Mouse (Mus musculus) embryonic facial prominence, embryonic 14.5 days (tissue): ENCODE measurements around the gene Ppfibp1. TPM values are rescaled to one million over a fixed set of nuclear protein-coding genes. Genes with fewer than 3 reads are reported as not detected.

Source experiments
- ATAC-seq: fragments of 200-750 bp; cut with Nextera tagmentation; 2 replicates; pipeline ENCODE4 v1.8.0; 2017; ENCODE audit warnings: low read depth, moderate number of reproducible peaks, moderate TSS enrichment
- DNase-seq: peaks from one replicate; pipeline ENCODE4 v3.0.0-alpha.2; 2015; ENCODE audit warnings: low spot score
- H3K27ac ChIP-seq: fragments of 300-500 bp; sonication (generic); replicated peaks from 2 replicates; pipeline ENCODE4 v1.5.1; 2014; ENCODE audit warnings: low read depth, mild to moderate bottlenecking, low read length, moderate library complexity
- H3K27me3 ChIP-seq: fragments of 300-500 bp; sonication (generic); replicated peaks from 2 replicates; pipeline ENCODE4 v1.6.1; 2014; ENCODE audit warnings: low read length; ENCODE audit not compliant: control insufficient read depth, insufficient read depth
- H3K36me3 ChIP-seq: fragments of 300-500 bp; sonication (generic); 2 replicates; pipeline ENCODE4 v1.6.1; 2014; ENCODE audit warnings: low read length, mixed read lengths; ENCODE audit not compliant: control insufficient read depth, insufficient read depth
- H3K4me1 ChIP-seq: fragments of 300-500 bp; sonication (generic); 2 replicates; pipeline ENCODE4 v1.6.1; 2014; ENCODE audit warnings: antibody characterized with exemption, low read length; ENCODE audit not compliant: control insufficient read depth, insufficient read depth
- H3K4me2 ChIP-seq: fragments of 300-500 bp; sonication (generic); 2 replicates; pipeline ENCODE4 v1.6.1; 2014; ENCODE audit warnings: low read depth, mild to moderate bottlenecking, low read length, moderate library complexity, mixed read lengths
- H3K4me3 ChIP-seq: fragments of 300-500 bp; sonication (generic); 2 replicates; pipeline ENCODE4 v1.5.1; 2014; ENCODE audit warnings: low read depth, mild to moderate bottlenecking, low read length
- H3K9ac ChIP-seq: fragments of 300-500 bp; sonication (generic); 2 replicates; pipeline ENCODE4 v1.6.1; 2014; ENCODE audit warnings: low read depth, mild to moderate bottlenecking, low read length, moderate library complexity, mixed read lengths
- H3K9me3 ChIP-seq: fragments of 300-500 bp; sonication (generic); 2 replicates; pipeline ENCODE4 v1.6.1; 2016; ENCODE audit warnings: low read length; ENCODE audit not compliant: control insufficient read depth
- WGBS: fragments of 180-500 bp; shearing (Covaris S2); extraction: QIAGEN DNeasy Blood & Tissue Kit; methylation state at CpG from one replicate; pipeline ENCODE4 v1.1.7; 2014; 5-methylcytosine and 5-hydroxymethylcytosine counted together
- polyA plus RNA-seq: library from polyadenylated mRNA; unstranded; fragments of >200 nt; fragmentation: Nextera tagmentation; extraction: Ambion mirVana; gene quantifications from 2 replicates; pipeline ENCODE4 v1.2.1, GENCODE M21; 2014

Gene Ppfibp1
- polyA plus RNA-seq, 1 experiment from 2014 or later = 55.5 TPM

DNA sequence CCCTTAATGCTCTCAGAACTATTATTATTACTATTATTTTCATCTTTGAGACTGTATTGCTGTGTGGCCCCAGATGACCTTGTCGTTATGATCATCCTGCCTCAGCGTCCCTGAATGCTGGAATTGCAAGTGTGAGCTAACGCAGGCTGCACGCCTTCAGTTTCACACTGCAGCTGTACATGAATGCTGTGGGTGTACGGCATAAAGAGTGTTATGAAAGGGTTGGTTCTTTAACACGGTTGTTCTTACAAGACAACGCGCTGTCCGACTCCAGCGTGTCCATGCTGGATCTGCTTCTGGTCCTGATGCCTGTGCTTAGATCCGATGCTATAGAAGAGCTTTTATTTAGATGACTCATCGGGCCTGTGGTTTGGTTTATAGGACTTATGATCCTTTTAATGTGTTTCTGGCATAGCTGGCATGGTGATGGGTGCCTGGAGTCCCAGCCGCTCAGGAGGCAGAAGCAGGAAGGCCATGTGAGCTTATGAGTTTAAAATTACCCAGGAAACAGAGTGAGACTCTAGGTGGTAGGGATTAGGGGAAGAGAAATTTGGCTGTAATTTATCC is 161.0 kb downstream of the Ppfibp1 start:
- H3K9ac ChIP-seq = no peak overlapping the region
- H3K4me1 ChIP-seq = peaks cover 1% of the 10 kb centered on the region; the same call in 1 of the 2 replicates

DNA sequence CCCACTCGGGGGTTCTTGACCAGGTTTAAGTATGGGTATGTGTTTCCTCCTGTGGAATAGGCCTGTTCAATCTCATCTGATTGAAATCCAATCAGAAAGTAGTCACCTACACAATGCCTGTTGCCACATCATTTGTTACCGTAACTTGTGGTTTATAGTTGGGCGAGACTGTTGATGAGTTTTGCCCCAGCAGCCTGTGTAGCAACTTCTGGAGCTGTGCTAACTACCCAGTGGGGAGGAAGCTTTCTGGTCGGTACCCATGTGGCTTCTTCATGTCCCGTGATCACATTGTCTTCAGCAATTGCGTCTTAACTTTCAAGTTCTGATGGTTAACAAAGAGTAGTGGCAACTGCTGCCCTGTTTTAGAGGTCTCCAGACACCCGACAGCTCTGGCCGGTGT is 163.4 kb downstream of the Ppfibp1 start:
- no peak for DNase-seq
- 89% methylated on average over 8 of the region's 8 CpGs for WGBS
- ATAC-seq = no peak
- Histone ChIP-seq H3K4me2 (no peak overlapping the region), H3K27me3 (no peaks in the 10 kb centered on the region), H3K4me1 (no peaks in the 10 kb centered on the region), H3K9ac (no peak overlapping the region), H3K4me3 (no peak overlapping the region), H3K27ac (no peak overlapping the region), H3K9me3 (no peaks in the 10 kb centered on the region), H3K36me3 (peaks cover 94% of the 10 kb centered on the region)

More for the DNA sequence above, 161.0 kb downstream of the Ppfibp1 start:
- Histone ChIP-seq H3K27me3 (no peaks in the 10 kb centered on the region), H3K4me3 (no peak overlapping the region), H3K4me2 (no peak overlapping the region), H3K9me3 (no peaks in the 10 kb centered on the region), H3K27ac (no peak overlapping the region), H3K36me3 (peaks cover 83% of the 10 kb centered on the region)
- ATAC-seq (no peak), DNase-seq (no peak)
- 94% methylated on average over 13 of the region's 13 CpGs for WGBS

DNA sequence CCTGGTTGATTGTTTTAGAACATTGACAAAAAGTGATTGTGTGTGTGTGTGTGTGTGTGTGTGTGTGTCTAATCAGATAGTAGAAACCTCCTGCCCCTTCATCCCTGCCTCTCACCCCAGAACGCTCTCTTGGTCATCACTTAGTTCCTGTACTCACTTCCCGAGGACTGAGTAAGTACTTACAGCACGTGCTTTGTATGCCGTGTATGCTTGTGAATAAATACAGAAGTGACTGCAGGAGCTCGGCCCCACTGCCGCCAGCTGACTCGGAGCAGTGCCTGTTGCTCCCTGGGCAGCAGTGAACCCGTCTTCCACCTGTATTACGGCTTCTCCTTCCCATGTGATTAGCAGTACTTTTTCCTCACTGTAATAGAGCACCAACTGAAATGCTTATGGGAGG is 164.2 kb downstream of the Ppfibp1 start:
- Histone ChIP-seq H3K4me2 (no peak overlapping the region), H3K27ac (no peak overlapping the region), H3K9ac (no peak overlapping the region), H3K36me3 (peaks cover 94% of the 10 kb centered on the region), H3K9me3 (no peaks in the 10 kb centered on the region), H3K4me3 (no peak overlapping the region), H3K4me1 (no peaks in the 10 kb centered on the region), H3K27me3 (no peaks in the 10 kb centered on the region)
- ATAC-seq (no peak), DNase-seq (no peak)
- 94% methylated on average over 9 of the region's 9 CpGs for WGBS

DNA sequence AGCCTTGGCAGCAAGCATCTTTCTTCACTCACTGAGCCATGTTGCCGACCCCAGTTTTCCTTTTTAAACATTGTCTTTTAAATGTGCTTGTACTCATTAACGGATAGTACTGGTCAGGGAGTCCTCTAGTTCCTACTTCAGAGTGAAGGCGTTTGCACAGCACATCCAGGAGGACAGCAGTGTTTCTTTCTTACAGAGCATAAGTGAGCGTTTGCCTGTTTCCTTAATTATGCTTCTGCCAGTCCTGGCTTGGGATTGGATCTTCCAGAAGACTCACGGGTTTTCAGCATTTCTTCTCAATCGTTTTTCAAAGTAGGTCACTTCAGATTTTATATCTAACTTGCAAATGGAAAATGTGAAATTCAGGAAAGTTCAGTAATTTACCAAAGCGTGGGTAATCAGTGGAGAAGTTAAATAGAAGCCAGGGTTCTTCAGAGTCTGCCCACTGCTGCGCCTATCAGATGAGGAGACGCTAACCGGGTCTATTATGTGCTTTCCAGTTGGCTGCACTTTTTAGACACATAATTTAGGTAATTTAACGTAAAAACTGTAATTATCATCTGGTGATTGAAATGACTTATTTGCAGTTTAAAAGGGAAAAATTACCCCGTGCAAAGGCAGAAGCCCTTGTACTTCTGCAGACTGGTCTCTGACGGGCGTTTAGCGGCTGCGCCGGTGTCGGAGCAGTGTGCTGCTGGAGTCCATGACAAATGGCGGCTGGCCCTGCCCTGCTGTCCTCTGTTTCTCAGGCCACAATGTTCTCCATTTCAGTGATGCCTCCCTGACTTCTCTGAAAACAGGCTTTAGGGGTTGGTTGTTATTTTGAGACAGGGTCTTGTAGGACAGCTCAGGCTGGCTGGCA is 165.7 kb downstream of the Ppfibp1 start:
- DNase-seq (no peak), ATAC-seq (no peak)
- 74% methylated on average over 19 of the region's 19 CpGs for WGBS
- no peak overlapping the region for H3K4me2 ChIP-seq
- peaks cover 87% of the 10 kb centered on the region for H3K36me3 ChIP-seq
- H3K9ac ChIP-seq = no peak overlapping the region
- no peaks in the 10 kb centered on the region for H3K4me1 ChIP-seq
- no peaks in the 10 kb centered on the region for H3K9me3 ChIP-seq
- H3K27ac ChIP-seq = no peak overlapping the region
- no peak overlapping the region for H3K4me3 ChIP-seq
- H3K27me3 ChIP-seq = no peaks in the 10 kb centered on the region

DNA sequence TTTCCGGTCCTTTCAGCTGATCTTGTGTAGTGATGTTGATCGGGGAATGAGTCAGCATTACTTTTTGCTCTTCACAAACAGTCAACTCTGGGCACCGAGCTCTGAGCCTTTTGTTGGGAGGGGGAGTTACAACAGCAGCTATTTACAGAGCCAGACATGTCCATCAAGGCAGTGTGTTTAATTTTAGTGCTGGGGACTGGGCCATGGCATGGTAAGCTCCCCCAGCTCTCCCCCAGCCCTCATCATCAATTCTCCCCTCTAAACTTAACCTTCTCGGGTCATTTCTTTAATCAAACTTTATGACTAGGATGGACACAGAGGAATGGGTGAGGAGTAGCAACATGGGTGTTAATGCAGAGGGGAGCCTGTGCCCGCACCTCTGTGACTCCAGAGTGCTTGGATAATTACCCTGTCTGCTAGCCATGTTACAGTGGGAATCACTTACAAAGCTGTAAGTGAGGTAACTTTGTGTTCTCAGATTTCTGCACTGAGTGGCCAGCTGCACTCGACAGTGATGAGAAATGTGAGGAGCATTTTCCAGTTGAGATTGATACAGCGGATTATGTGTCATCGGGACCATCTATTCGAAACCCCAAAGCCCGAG is 167.2 kb downstream of the Ppfibp1 start:
- Histone ChIP-seq H3K27ac (no peak overlapping the region), H3K9me3 (no peaks in the 10 kb centered on the region), H3K9ac (no peak overlapping the region), H3K27me3 (no peaks in the 10 kb centered on the region), H3K4me2 (no peak overlapping the region), H3K4me3 (no peak overlapping the region), H3K4me1 (no peaks in the 10 kb centered on the region), H3K36me3 (peaks cover 80% of the 10 kb centered on the region)
- DNase-seq = no peak
- 0 out of 2 replicates have a peak, but pooled peaks have one; percentile 53 for ATAC-seq
- WGBS = 74% methylated on average over 10 of the region's 10 CpGs

DNA sequence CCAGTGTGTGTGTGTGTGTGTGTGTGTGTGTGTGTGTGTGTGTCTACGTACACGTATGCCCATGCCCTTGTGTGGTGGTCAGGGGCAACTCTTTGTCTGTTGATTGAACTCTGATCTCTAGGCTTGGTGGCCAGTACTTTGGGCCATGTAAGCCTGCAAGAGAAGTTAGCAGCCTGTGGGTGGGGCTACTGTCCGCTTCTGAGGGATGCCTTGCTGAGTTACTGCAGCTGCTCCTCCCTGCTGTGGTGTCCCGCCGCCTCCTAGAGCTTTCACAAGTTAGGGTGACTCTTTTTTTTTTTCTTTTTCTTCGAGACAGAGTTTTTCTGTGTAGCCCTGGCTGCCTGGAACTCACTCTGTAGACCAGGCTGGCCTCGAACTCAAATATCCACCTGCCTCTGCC is 171.0 kb downstream of the Ppfibp1 start:
- H3K27ac ChIP-seq = no peak overlapping the region
- H3K9me3 ChIP-seq = no peaks in the 10 kb centered on the region
- H3K4me1 ChIP-seq = peaks cover 8% of the 10 kb centered on the region; the same call in 1 of the 2 replicates
- peaks cover 72% of the 10 kb centered on the region for H3K36me3 ChIP-seq
- no peak overlapping the region for H3K9ac ChIP-seq
- no peak for ATAC-seq
- H3K27me3 ChIP-seq = no peaks in the 10 kb centered on the region
- no peak for DNase-seq
- H3K4me3 ChIP-seq = no peak overlapping the region
- 65% methylated on average over 7 of the region's 7 CpGs for WGBS
- H3K4me2 ChIP-seq = no peak overlapping the region

DNA sequence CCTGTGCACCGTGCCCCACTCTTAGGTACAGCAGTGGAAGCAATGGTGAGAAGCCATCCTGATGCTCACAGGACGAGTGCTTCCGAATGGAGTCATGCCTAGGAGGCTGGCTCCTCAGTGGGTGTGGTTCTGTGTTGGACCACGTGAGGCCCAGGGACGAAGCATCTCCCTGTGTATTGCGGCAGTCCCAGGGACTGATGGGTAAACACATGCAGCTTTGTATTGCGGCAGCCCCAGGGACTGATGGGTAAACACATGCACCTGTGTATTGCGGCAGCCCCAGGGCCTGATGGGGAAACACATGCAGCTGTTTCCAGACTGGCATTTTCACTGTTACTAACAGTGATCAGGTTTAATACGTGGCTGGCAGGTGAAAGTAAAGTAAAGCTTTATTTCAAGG is 173.3 kb downstream of the Ppfibp1 start:
- DNase-seq (no peak), ATAC-seq (peak; percentile 83)
- H3K9me3 ChIP-seq = no peaks in the 10 kb centered on the region
- H3K4me2 ChIP-seq = no peak overlapping the region
- no peak overlapping the region for H3K9ac ChIP-seq
- no peak overlapping the region for H3K4me3 ChIP-seq
- 74% methylated on average over 9 of the region's 9 CpGs for WGBS
- H3K27ac ChIP-seq = no peak overlapping the region
- H3K4me1 ChIP-seq = peaks cover 8% of the 10 kb centered on the region; the same call in 1 of the 2 replicates
- peaks cover 67% of the 10 kb centered on the region for H3K36me3 ChIP-seq
- H3K27me3 ChIP-seq = no peaks in the 10 kb centered on the region

DNA sequence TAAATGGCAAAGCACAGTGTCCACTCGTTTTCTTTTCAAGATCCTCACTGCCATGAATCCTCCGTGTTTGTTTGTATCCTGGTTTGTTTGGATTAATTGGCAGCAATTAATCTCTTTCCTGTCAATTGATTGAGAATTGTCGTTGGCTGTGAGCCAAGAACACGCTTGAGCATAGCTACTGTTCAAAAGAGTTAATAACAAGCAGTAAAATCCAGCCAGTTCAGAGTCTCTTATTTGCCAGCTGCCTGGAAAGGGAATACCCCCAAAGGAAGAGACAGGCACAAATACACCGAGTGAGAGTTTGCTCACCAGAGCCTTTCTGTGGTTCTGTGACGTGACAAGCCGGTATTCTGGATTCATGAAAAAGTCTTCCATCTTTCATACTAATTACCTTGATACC is 173.7 kb downstream of the Ppfibp1 start:
- peak; percentile 48 for DNase-seq
- 63% methylated on average over 7 of the region's 7 CpGs for WGBS
- Histone ChIP-seq H3K4me1 (peaks cover 8% of the 10 kb centered on the region; the same call in 1 of the 2 replicates), H3K27ac (no peak overlapping the region), H3K4me3 (no peak overlapping the region), H3K9me3 (no peaks in the 10 kb centered on the region), H3K4me2 (0 out of 2 replicates have a peak overlapping the region, but pooled peaks have one; percentile 3), H3K36me3 (peaks cover 67% of the 10 kb centered on the region), H3K9ac (no peak overlapping the region), H3K27me3 (no peaks in the 10 kb centered on the region)
- ATAC-seq = peak; percentile 69; the same call in 1 of the 2 replicates
